Mouse (Mus musculus): ENCODE results near the gene Sgcb.

The Sgcb gene

GRCm38 (mm10) chr5:73647261-73647900 is at the start of gene Sgcb:
Sgcb (minus strand) TSS chr5:73647790.
- DNase-seq (ENCODE audit: low spot score in 2 of 2): peak; percentile 69 to 76

- DNase-seq (ENCODE audit: low spot score in 2 of 2): no peak
Measured at GRCm38 (mm10) chr5:73694254-73695015, 46.8 kb upstream of the Sgcb start.

GRCm38 (mm10) chr5:73693778-73694177 is 46.2 kb upstream of the Sgcb start:
- no peak for DNase-seq (ENCODE audit: low spot score in 2 of 2)

DNA sequence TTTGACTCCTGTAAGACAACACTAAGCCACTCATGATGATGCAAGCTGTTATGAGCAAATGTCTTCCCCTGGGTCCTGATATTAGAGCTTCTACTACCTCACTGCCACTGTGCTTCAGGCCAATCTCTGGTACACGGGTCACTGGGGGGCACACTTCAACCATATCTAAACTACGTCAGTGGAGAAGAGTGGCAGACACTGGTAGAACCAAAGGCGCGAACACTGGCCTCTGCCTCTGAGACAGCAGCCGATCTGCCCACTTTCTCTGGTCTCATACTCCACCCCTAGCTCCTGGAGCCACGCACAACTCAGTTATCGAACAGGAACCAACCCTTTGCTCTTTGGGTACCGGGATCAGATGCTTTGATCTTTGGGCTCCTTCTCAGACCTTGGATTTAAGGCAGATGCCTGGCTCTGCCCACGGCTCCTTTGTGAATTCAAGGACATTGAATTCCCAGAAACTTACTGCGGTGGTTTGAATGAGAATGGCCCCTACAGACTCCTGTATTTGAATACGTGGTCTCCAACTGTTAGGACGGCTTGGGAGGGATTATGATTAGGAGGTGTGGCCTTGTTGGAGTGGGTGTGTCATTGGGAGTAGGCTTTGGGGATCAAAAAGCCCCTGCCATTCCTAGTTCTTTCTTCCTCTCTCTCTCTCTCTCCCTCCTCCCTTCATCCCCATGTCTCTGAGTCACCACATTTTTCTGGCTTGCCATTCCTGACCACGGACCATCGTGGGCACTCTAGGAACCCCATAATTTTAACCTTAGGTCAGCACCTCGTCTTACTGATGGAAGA is 44.3 kb upstream of the Sgcb start:
- no peak for DNase-seq (ENCODE audit: low spot score in 2 of 2)

DNA sequence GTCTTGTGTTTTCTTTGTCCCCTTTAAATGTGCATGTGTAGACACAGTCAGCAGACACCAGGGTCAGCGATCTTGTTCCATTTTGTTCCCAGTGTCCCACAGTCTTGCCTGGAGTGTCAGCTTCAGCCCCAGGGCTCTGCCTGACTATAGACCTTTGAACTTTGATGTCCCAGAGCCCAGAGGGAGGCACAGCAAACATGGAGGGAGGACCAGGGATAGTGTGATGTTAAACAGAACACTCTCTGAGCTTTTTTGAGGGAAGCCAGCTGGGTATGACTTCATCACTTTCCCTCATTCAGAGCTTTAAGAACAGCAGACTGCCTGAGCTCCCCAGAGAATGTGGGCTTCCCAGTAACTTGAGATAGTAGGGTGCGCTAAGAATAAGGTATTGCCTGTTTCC is 42.6 kb upstream of the Sgcb start:
- DNase-seq (ENCODE audit: low spot score in 2 of 2): no peak

- no peak for DNase-seq (ENCODE audit: low spot score in 2 of 2)
Measured at GRCm38 (mm10) chr5:73688576-73688975, 41.0 kb upstream of the Sgcb start.

DNA sequence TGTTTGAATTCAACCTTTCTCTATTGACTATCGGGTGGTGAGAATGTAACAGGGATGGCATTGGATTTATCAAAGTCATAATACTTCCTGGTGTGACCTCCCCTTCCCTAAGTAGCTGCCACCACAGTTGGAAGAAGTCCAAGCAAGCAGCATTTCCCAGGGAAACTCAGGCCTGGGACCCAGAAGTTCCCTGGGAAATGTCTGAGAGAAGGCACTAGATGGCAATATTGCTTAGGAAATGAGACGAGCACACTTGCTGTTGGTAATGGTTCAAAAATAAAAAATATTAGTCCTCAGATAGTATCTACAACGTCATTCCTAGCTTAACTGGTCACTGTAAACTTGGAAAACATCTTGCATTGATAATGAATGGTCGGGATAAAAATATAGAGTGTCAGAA is 38.6 kb upstream of the Sgcb start:
- no peak for DNase-seq (ENCODE audit: low spot score in 2 of 2)

DNA sequence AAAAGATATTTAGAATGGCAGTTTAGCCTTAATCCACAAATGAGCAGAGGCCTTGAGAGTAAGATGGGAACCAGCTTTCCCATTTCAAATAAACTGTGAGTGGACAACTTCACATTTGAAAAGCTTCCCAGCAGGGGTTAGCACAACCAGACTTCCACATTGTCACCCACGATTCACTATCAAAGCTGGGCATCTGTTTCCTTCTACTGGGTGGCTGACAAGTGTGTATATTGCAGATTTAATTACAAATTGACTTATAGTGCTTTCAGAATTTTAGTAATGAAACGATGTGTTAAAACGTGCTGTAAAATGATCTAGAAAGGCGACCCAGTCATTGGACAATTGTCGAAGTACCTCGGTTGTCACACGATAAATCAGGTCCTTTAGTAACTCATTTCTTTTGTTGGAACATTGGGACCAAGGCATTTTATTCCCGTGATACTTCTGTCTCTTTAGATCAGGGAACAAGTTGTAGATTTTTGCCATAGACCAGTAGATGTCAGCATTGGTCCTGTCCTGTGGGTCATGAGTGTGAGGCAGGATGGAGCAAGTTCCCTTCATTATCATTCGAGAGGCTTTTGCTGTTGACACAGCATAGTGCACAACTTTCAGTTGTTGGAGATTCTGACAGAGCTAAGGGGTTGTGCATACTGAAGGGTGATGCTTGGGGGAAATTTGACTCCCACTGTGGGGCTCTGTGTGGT is 36.3 kb upstream of the Sgcb start:
- no peak for DNase-seq (ENCODE audit: low spot score in 2 of 2)

- no peak for DNase-seq (ENCODE audit: low spot score in 2 of 2)
Measured at GRCm38 (mm10) chr5:73683221-73683620, 35.6 kb upstream of the Sgcb start.

- no peak for DNase-seq (ENCODE audit: low spot score in 2 of 2)
Measured at GRCm38 (mm10) chr5:73676626-73677025, 29.0 kb upstream of the Sgcb start.

DNA sequence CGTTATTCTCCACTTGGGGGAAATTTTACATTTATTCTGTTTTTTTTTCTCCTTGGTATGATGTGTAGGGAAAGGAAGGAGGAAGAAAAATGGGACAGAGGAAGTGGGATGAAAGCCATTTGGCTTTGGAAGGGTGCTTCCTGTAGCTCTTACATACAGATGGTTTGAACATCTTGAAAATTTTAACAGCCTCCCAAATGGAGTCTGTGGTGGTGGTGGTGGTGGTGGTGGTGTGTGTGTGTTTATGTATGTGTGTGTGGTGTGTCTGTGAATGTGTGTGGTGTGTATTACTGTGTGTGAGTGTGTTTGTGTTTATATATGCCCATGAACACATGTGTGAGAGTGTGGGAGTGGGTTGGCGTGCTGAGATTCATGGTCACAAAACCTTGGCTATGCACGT is 28.0 kb upstream of the Sgcb start:
- no peak for DNase-seq (ENCODE audit: low spot score in 2 of 2)

DNA sequence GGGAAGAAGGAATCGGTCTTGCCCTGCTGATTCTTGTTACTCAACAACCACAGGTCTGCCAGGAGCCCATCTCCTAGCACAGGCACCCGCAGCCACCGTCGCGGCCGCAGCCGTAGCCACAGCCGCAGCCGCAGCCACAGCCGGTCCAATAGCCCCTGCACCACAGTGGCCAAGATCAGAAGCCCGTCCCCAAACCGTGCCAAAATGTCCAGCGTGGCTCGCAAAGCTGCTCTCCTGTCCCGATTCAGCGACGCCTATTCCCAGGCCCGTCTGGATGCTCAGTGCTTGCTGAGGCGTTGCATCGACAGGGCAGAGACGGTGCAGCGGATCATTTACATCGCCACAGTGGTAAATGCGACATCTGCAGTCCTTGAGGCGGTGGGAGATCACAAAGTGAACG is 21.8 kb upstream of the Sgcb start:
- no peak for DNase-seq (ENCODE audit: low spot score in 2 of 2)

DNA sequence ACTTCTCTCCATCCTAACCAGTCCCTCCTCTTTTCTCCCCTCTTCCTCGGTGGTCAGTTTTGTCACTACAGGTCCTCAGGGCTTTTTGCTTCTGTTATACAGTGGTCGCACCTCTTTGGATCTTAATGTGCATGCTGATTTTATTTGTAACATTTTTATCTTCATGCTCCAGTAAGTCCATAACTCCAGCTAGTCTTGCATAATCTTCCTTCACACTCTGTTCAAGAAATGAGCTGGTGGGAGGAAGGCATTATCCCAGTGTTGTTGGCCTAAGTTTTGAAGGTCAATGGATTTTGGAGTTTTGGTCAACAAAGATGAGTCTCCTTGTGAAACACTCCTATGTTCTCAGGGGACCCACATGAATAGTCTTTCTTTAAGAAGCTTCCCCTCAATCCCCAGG is 20.3 kb upstream of the Sgcb start:
- DNase-seq (ENCODE audit: low spot score in 2 of 2): no peak

- DNase-seq (ENCODE audit: low spot score in 2 of 2): no peak
Measured at GRCm38 (mm10) chr5:73666695-73667094, 19.1 kb upstream of the Sgcb start.

DNA sequence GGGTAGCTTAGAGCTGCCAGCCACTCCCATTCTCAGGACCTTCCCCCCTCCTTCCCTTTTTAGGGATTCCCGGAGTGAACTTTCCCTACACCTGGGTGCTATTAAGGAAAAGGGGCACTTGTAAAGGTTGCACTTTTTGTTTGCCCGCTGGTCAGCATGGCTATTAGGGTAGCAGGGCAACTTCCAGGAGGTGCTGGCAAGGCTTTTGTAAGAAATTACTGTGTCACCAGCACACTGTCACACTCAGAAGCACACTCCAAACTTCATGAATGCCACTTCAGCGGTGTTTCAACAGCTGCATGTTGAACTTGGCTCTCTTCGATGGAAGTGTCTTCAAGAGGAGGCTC is 4.2 kb upstream of the Sgcb start:
- no peak for DNase-seq (ENCODE audit: low spot score in 2 of 2)

DNA sequence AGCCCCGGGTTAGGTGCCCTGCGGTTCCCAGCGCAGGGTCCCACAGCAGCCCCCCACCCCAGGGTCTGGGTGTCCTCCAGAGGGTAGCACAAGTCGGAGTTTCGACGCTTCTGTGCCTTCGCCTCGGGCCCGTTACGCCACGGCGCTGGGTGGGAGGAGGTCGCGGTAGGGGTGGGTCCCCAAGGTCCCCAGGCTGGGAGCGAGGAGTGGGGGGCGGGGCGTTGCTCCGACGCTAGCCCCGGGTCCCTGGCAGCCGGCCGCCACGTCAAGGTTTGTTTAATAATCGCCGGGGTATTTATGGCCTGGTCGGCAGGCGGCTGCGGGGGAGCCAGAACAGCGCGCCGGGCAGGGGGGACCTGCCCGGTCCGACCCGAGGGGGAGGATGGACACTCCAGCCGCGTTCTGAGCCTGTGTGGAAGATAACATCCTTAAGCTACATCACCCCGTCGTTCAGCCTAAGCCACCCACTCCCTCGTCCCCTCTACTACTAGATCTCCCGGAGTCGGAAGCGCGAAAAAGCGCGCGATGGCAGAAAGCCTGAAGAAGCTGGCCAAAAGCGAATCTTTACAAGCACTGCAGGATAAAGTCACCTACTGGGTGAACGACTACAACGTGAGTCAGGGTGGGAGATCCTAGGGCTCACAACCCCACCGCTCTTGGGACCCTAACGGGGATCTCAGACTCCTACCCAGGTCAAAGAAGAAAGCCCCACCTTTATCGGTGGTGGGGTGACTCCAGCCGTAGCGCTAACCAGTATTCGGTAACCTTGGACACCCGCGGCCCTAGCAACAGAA is 3.7 kb upstream of the Sgcb start, which contains the start of gene Spata18:
Spata18 (plus strand) TSS at position 319 of the 794 bp plus-strand sequence.
- DNase-seq (ENCODE audit: low spot score in 2 of 2): no peak

DNA sequence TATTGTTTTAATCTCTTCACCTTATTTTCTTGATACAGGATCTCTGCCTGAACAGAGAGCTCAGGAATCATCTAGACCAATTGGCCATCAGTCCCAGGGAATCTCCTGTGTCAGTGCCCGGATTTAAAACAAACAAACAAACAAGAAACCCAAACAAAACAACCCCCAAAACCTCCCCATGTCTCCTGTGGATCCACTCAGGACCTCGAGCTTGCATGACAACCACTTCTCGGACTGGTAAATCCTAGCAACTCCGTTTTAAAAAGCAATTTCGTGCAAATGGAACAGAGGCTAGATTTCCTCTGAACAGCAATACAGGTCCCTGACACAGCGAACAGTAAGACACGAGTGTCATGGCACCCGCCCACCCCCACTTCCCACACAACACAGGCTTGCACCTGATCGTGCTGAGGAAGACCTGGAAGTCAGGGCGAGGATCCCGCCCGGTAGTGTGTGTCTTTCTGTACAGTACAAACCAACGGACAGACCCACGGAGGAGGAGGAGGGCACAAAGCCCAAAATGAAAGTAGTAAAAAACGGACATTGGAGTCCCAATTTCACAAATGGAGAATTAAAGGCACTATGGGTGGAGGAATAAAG is 2.9 kb upstream of the Sgcb start:
- DNase-seq (ENCODE audit: low spot score in 2 of 2): no peak

- no peak for DNase-seq (ENCODE audit: low spot score in 2 of 2)
Measured at GRCm38 (mm10) chr5:73642091-73642490, 5.5 kb downstream of the Sgcb start.

DNA sequence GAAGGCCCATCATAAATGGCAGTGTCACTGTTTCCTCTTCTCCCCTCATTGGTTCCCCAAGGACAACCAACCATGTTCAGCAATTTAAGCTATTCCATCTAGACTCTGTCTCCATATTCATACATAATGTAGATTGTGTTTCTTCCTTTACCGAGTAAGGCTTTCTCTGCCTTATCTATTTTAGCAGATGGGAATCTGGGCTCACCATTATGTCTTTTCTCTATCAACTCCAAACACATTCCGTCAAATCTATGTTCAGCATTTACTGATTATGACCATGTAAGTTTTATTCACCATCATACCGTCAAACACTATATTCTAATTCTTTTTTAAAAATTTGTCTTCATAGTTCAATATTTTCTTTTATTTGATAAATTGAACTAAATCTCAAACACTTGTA is 6.5 kb downstream of the Sgcb start:
- no peak for DNase-seq (ENCODE audit: low spot score in 2 of 2)

DNA sequence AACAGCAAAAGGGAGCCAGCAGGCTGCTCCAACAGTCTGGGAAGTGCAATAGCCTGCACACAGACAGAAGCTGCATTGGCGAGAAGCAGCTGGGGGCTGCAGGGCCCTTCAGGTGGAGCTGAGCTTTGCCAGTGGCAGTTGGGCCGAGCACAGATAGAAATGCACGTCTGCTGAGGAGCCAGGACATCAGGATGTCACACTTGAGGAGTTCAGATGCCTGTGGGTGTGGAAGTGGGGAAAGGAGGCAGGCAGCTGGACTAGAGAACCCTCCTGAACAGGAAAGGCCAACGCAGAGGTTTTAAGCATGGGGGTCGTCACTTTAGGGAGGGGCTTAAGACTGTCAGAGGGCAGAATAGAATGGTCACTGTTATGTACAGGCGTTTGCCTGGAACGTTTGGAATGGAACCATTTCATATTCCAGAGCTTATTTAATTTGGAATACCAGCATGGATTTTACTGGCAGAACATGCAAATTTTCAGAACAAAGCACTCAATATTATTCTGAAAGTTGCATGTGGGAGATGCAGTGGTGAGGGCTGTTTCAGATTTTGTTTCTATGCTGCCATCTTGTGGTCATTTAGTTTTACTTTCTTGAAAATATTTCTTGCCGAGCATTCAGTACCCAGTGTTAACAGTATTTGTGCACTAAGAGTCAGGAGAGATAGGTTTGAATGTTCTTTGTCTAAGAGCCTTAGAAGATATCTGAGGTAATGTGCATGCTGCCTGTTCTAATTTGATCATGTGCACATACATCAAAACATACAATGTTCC is 10.1 kb downstream of the Sgcb start:
- DNase-seq (ENCODE audit: low spot score in 2 of 2): no peak
